Mouse (Mus musculus): ENCODE measurements around the gene Ubap2l.

- TF ChIP-seq CTCF (IDR thresholded peaks at IDR 0.05; ENCODE audit: insufficient read depth, low read length) (no peak), POLR2A (IDR thresholded peaks at IDR 0.05; ENCODE audit: borderline replicate concordance, extremely low read depth, low read depth, low read length) (no peak)
Measured at GRCm38 (mm10) chr3:89987822-89988221, 64.6 kb downstream of the Ubap2l start.

All from lung, adult 2 months (tissue).